Mouse (Mus musculus): ENCODE results near the gene Grin2d. TPM values are rescaled to one million over a fixed set of nuclear protein-coding genes. Genes with fewer than 3 reads are reported as not detected.

Gene Grin2d
- polyA plus RNA-seq, 1 experiment = 2.5 TPM

- no peak for DNase-seq
- no peak for TF ChIP-seq POLR2A (IDR thresholded peaks at IDR 0.05; ENCODE audit: borderline replicate concordance, extremely low read depth, low read depth, low read length)
- no peak for TF ChIP-seq CTCF (IDR thresholded peaks at IDR 0.05; ENCODE audit: insufficient read depth, low read length)
- peaks cover 3% of the 10 kb centered on the region; the same call in 1 of the 2 replicates for H3K4me1 ChIP-seq (ENCODE audit: control insufficient read depth, insufficient read depth, low read length)
- 83% methylated on average over 44 of the region's 44 CpGs for WGBS
- H3K4me3 ChIP-seq (replicated peaks; ENCODE audit: extremely low read depth, low read depth, low read length) = no peak overlapping the region
These were observed 84.1 kb downstream of the Grin2d start for GRCm38 (mm10) chr7:45793969-45794585.

GRCm38 (mm10) chr7:45793240-45793639, 84.9 kb downstream of the Grin2d start:
- 81% methylated on average over 24 of the region's 24 CpGs for WGBS
- peaks cover under 1% of the 10 kb centered on the region; the same call in 1 of the 2 replicates for H3K4me1 ChIP-seq (ENCODE audit: control insufficient read depth, insufficient read depth, low read length)
- TF ChIP-seq CTCF (IDR thresholded peaks at IDR 0.05; ENCODE audit: insufficient read depth, low read length) (no peak), POLR2A (IDR thresholded peaks at IDR 0.05; ENCODE audit: borderline replicate concordance, extremely low read depth, low read depth, low read length) (no peak)
- DNase-seq = no peak
- H3K4me3 ChIP-seq (replicated peaks; ENCODE audit: extremely low read depth, low read depth, low read length) = no peak overlapping the region

GRCm38 (mm10) chr7:45791756-45792490, 86.3 kb downstream of the Grin2d start:
- DNase-seq = no peak
- TF ChIP-seq POLR2A (IDR thresholded peaks at IDR 0.05; ENCODE audit: borderline replicate concordance, extremely low read depth, low read depth, low read length) (no peak), CTCF (IDR thresholded peaks at IDR 0.05; ENCODE audit: insufficient read depth, low read length) (no peak)
- H3K4me3 ChIP-seq (replicated peaks; ENCODE audit: extremely low read depth, low read depth, low read length) = no peak overlapping the region
- WGBS = 75% methylated on average over 17 of the region's 17 CpGs
- H3K4me1 ChIP-seq (ENCODE audit: control insufficient read depth, insufficient read depth, low read length) = no peaks in the 10 kb centered on the region

- Histone ChIP-seq H3K4me1 (ENCODE audit: control insufficient read depth, insufficient read depth, low read length) (no peaks in the 10 kb centered on the region), H3K4me3 (replicated peaks; ENCODE audit: extremely low read depth, low read depth, low read length) (no peak overlapping the region)
- WGBS = 37% methylated on average over 6 of the region's 6 CpGs
- no peak for TF ChIP-seq POLR2A (IDR thresholded peaks at IDR 0.05; ENCODE audit: borderline replicate concordance, extremely low read depth, low read depth, low read length)
- TF ChIP-seq CTCF (IDR thresholded peaks at IDR 0.05; ENCODE audit: insufficient read depth, low read length) = no peak
- no peak for DNase-seq
These were observed 87.5 kb downstream of the Grin2d start for GRCm38 (mm10) chr7:45790721-45791120.

GRCm38 (mm10) chr7:45787642-45788041, 90.5 kb downstream of the Grin2d start:
- no peak overlapping the region for H3K4me3 ChIP-seq (replicated peaks; ENCODE audit: extremely low read depth, low read depth, low read length)
- no peak for TF ChIP-seq POLR2A (IDR thresholded peaks at IDR 0.05; ENCODE audit: borderline replicate concordance, extremely low read depth, low read depth, low read length)
- TF ChIP-seq CTCF (IDR thresholded peaks at IDR 0.05; ENCODE audit: insufficient read depth, low read length) = no peak
- no peaks in the 10 kb centered on the region for H3K4me1 ChIP-seq (ENCODE audit: control insufficient read depth, insufficient read depth, low read length)
- WGBS = 85% methylated on average over 22 of the region's 22 CpGs
- DNase-seq = no peak

GRCm38 (mm10) chr7:45786661-45787413, 91.3 kb downstream of the Grin2d start:
- Histone ChIP-seq H3K4me3 (replicated peaks; ENCODE audit: extremely low read depth, low read depth, low read length) (no peak overlapping the region), H3K4me1 (ENCODE audit: control insufficient read depth, insufficient read depth, low read length) (no peaks in the 10 kb centered on the region)
- 15% methylated on average over 17 of the region's 17 CpGs for WGBS
- no peak for DNase-seq
- TF ChIP-seq POLR2A (IDR thresholded peaks at IDR 0.05; ENCODE audit: borderline replicate concordance, extremely low read depth, low read depth, low read length) (no peak), CTCF (IDR thresholded peaks at IDR 0.05; ENCODE audit: insufficient read depth, low read length) (no peak)

GRCm38 (mm10) chr7:45786136-45786578, 92.0 kb downstream of the Grin2d start:
- Histone ChIP-seq H3K4me3 (replicated peaks; ENCODE audit: extremely low read depth, low read depth, low read length) (no peak overlapping the region), H3K4me1 (ENCODE audit: control insufficient read depth, insufficient read depth, low read length) (no peaks in the 10 kb centered on the region)
- 5% methylated on average over 14 of the region's 14 CpGs for WGBS
- TF ChIP-seq POLR2A (IDR thresholded peaks at IDR 0.05; ENCODE audit: borderline replicate concordance, extremely low read depth, low read depth, low read length) (no peak), CTCF (IDR thresholded peaks at IDR 0.05; ENCODE audit: insufficient read depth, low read length) (no peak)
- DNase-seq = no peak

GRCm38 (mm10) chr7:45785388-45786135, 92.6 kb downstream of the Grin2d start:
- TF ChIP-seq CTCF (IDR thresholded peaks at IDR 0.05; ENCODE audit: insufficient read depth, low read length) (no peak), POLR2A (IDR thresholded peaks at IDR 0.05; ENCODE audit: borderline replicate concordance, extremely low read depth, low read depth, low read length) (no peak)
- DNase-seq = no peak
- Histone ChIP-seq H3K4me3 (replicated peaks; ENCODE audit: extremely low read depth, low read depth, low read length) (no peak overlapping the region), H3K4me1 (ENCODE audit: control insufficient read depth, insufficient read depth, low read length) (no peaks in the 10 kb centered on the region)
- WGBS = 3% methylated on average over 39 of the region's 42 CpGs
